Mouse (Mus musculus) midbrain, embryonic 12.5 days (tissue): ENCODE data around the gene Gprc5c. TPM values are rescaled to one million over a fixed set of nuclear protein-coding genes. Genes with fewer than 3 reads are reported as not detected.

Source experiments
- ATAC-seq: fragments of 200-750 bp; cut with Nextera tagmentation; 2 replicates; pipeline ENCODE4 v1.8.0; 2017; ENCODE audit warnings: low read depth, moderate TSS enrichment, moderate library complexity; ENCODE audit not compliant: low FRiP score
- H3K27ac ChIP-seq: fragments of 300-500 bp; sonication (generic); replicated peaks from 2 replicates; pipeline ENCODE4 v1.5.1; 2016; ENCODE audit warnings: mild to moderate bottlenecking
- H3K27me3 ChIP-seq: fragments of 300-500 bp; sonication (generic); 2 replicates; pipeline ENCODE4 v1.6.1; 2016; ENCODE audit warnings: mild to moderate bottlenecking
- H3K36me3 ChIP-seq: fragments of 300-500 bp; sonication (generic); 2 replicates; pipeline ENCODE4 v1.6.1; 2016
- H3K4me1 ChIP-seq: fragments of 300-500 bp; sonication (generic); 2 replicates; pipeline ENCODE4 v1.6.1; 2016
- H3K4me2 ChIP-seq: fragments of 300-500 bp; sonication (generic); replicated peaks from 2 replicates; pipeline ENCODE4 v1.6.1; 2016; ENCODE audit warnings: mild to moderate bottlenecking, moderate library complexity
- H3K4me3 ChIP-seq: fragments of 300-500 bp; sonication (generic); 2 replicates; pipeline ENCODE4 v1.5.1; 2016; ENCODE audit warnings: mild to moderate bottlenecking
- H3K9ac ChIP-seq: fragments of 300-500 bp; sonication (generic); replicated peaks from 2 replicates; pipeline ENCODE4 v1.6.1; 2016; ENCODE audit warnings: mild to moderate bottlenecking, moderate library complexity
- H3K9me3 ChIP-seq: fragments of 300-500 bp; sonication (generic); 2 replicates; pipeline ENCODE4 v1.6.1; 2016; ENCODE audit warnings: mild to moderate bottlenecking
- WGBS: fragments of 180-500 bp; shearing (Covaris S2); methylation state at CpG from one replicate; pipeline ENCODE4 v1.1.7; 2016; 5-methylcytosine and 5-hydroxymethylcytosine counted together
- polyA plus RNA-seq: library from polyadenylated mRNA; unstranded; fragments of >200 nt; fragmentation: Nextera tagmentation; extraction: Ambion mirVana; gene quantifications from 2 replicates; pipeline ENCODE4 v1.2.1, GENCODE M21; 2016

The Gprc5c gene
- polyA plus RNA-seq, 1 experiment from 2014 or later: 16.8 TPM

GRCm38 (mm10) chr11:114874226-114875145, 23.5 kb downstream of the Gprc5c start:
- Histone ChIP-seq H3K9ac (no peak overlapping the region), H3K4me3 (no peak overlapping the region), H3K27ac (no peak overlapping the region), H3K27me3 (0 out of 2 replicates have a peak, but pooled peaks cover 3% of the 10 kb centered on the region), H3K36me3 (no peaks in the 10 kb centered on the region), H3K9me3 (no peaks in the 10 kb centered on the region), H3K4me2 (no peak overlapping the region), H3K4me1 (peaks cover 26% of the 10 kb centered on the region)
- ATAC-seq: no peak
- WGBS: 58% methylated on average over 9 of the region's 9 CpGs

GRCm38 (mm10) chr11:114875301-114875801, 24.4 kb downstream of the Gprc5c start:
- H3K4me3 ChIP-seq: no peak overlapping the region
- 0 out of 2 replicates have a peak, but pooled peaks cover 3% of the 10 kb centered on the region for H3K27me3 ChIP-seq
- H3K27ac ChIP-seq: no peak overlapping the region
- no peak overlapping the region for H3K4me2 ChIP-seq
- H3K9ac ChIP-seq: no peak overlapping the region
- no peaks in the 10 kb centered on the region for H3K9me3 ChIP-seq
- H3K4me1 ChIP-seq: peaks cover 26% of the 10 kb centered on the region
- no peak for ATAC-seq
- no peaks in the 10 kb centered on the region for H3K36me3 ChIP-seq
- WGBS: 6% methylated on average over 9 of the region's 9 CpGs

- Histone ChIP-seq H3K4me1 (peaks cover 26% of the 10 kb centered on the region), H3K9ac (no peak overlapping the region), H3K9me3 (no peaks in the 10 kb centered on the region), H3K27ac (no peak overlapping the region), H3K4me2 (no peak overlapping the region), H3K36me3 (no peaks in the 10 kb centered on the region), H3K4me3 (no peak overlapping the region), H3K27me3 (0 out of 2 replicates have a peak, but pooled peaks cover 3% of the 10 kb centered on the region)
- no peak for ATAC-seq
- WGBS: 50% methylated on average over 7 of the region's 7 CpGs
These were observed 25.2 kb downstream of the Gprc5c start for GRCm38 (mm10) chr11:114876176-114876575.

GRCm38 (mm10) chr11:114876621-114877020, 25.7 kb downstream of the Gprc5c start:
- H3K4me3 ChIP-seq: no peak overlapping the region
- H3K27me3 ChIP-seq: 0 out of 2 replicates have a peak, but pooled peaks cover 3% of the 10 kb centered on the region
- H3K4me2 ChIP-seq: no peak overlapping the region
- H3K9me3 ChIP-seq: no peaks in the 10 kb centered on the region
- ATAC-seq: no peak
- H3K27ac ChIP-seq: no peak overlapping the region
- no peaks in the 10 kb centered on the region for H3K36me3 ChIP-seq
- H3K4me1 ChIP-seq: peaks cover 26% of the 10 kb centered on the region
- WGBS: 25% methylated on average over 2 of the region's 2 CpGs
- H3K9ac ChIP-seq: no peak overlapping the region

- ATAC-seq: no peak
- H3K4me3 ChIP-seq: no peak overlapping the region
- H3K9me3 ChIP-seq: no peaks in the 10 kb centered on the region
- H3K36me3 ChIP-seq: no peaks in the 10 kb centered on the region
- no peak overlapping the region for H3K4me2 ChIP-seq
- H3K4me1 ChIP-seq: peaks cover 26% of the 10 kb centered on the region
- H3K9ac ChIP-seq: no peak overlapping the region
- WGBS: 61% methylated on average over 3 of the region's 3 CpGs
- H3K27me3 ChIP-seq: 0 out of 2 replicates have a peak, but pooled peaks cover 3% of the 10 kb centered on the region
- no peak overlapping the region for H3K27ac ChIP-seq
These were observed 26.2 kb downstream of the Gprc5c start for GRCm38 (mm10) chr11:114877145-114877544.

- no peak overlapping the region for H3K9ac ChIP-seq
- peaks cover 9% of the 10 kb centered on the region for H3K4me1 ChIP-seq
- H3K4me3 ChIP-seq: no peak overlapping the region
- 0 out of 2 replicates have a peak, but pooled peaks cover 3% of the 10 kb centered on the region for H3K27me3 ChIP-seq
- no peak for ATAC-seq
- H3K4me2 ChIP-seq: no peak overlapping the region
- no peaks in the 10 kb centered on the region for H3K9me3 ChIP-seq
- 81% methylated on average over 2 of the region's 2 CpGs for WGBS
- H3K36me3 ChIP-seq: no peaks in the 10 kb centered on the region
- no peak overlapping the region for H3K27ac ChIP-seq
These were observed 28.7 kb downstream of the Gprc5c start for GRCm38 (mm10) chr11:114879666-114880065.

- Histone ChIP-seq H3K9ac (no peak overlapping the region), H3K4me3 (no peak overlapping the region), H3K27ac (no peak overlapping the region), H3K4me1 (peaks cover 5% of the 10 kb centered on the region), H3K4me2 (no peak overlapping the region), H3K9me3 (no peaks in the 10 kb centered on the region), H3K36me3 (no peaks in the 10 kb centered on the region), H3K27me3 (0 out of 2 replicates have a peak, but pooled peaks cover under 1% of the 10 kb centered on the region)
- ATAC-seq: no peak
These were observed 29.2 kb downstream of the Gprc5c start for GRCm38 (mm10) chr11:114880185-114880584.

GRCm38 (mm10) chr11:114880589-114880988, 29.6 kb downstream of the Gprc5c start:
- H3K36me3 ChIP-seq: no peaks in the 10 kb centered on the region
- no peaks in the 10 kb centered on the region for H3K27me3 ChIP-seq
- H3K9ac ChIP-seq: no peak overlapping the region
- H3K4me3 ChIP-seq: no peak overlapping the region
- H3K9me3 ChIP-seq: no peaks in the 10 kb centered on the region
- H3K4me1 ChIP-seq: 0 out of 2 replicates have a peak, but pooled peaks cover under 1% of the 10 kb centered on the region
- H3K27ac ChIP-seq: no peak overlapping the region
- no peak overlapping the region for H3K4me2 ChIP-seq
- WGBS: 0% methylated on average over 1 of the region's 1 CpGs
- no peak for ATAC-seq

GRCm38 (mm10) chr11:114883251-114883789, 32.4 kb downstream of the Gprc5c start:
- no peak overlapping the region for H3K27ac ChIP-seq
- no peaks in the 10 kb centered on the region for H3K9me3 ChIP-seq
- no peaks in the 10 kb centered on the region for H3K27me3 ChIP-seq
- H3K4me1 ChIP-seq: no peaks in the 10 kb centered on the region
- ATAC-seq: no peak
- WGBS: 90% methylated on average over 4 of the region's 4 CpGs
- no peak overlapping the region for H3K4me2 ChIP-seq
- no peaks in the 10 kb centered on the region for H3K36me3 ChIP-seq
- no peak overlapping the region for H3K9ac ChIP-seq
- H3K4me3 ChIP-seq: no peak overlapping the region

- Histone ChIP-seq H3K4me3 (no peak overlapping the region), H3K9me3 (no peaks in the 10 kb centered on the region), H3K36me3 (no peaks in the 10 kb centered on the region), H3K9ac (no peak overlapping the region), H3K4me1 (no peaks in the 10 kb centered on the region), H3K4me2 (no peak overlapping the region), H3K27ac (no peak overlapping the region), H3K27me3 (no peaks in the 10 kb centered on the region)
- 92% methylated on average over 4 of the region's 4 CpGs for WGBS
- ATAC-seq: no peak
These were observed 33.6 kb downstream of the Gprc5c start for GRCm38 (mm10) chr11:114884380-114885100.

GRCm38 (mm10) chr11:114889991-114890518, 39.1 kb downstream of the Gprc5c start, which contains the start of gene Cd300a:
Gene Cd300a, plus strand, starts transcription at chr11:114890041.
- H3K9ac ChIP-seq: no peak within 1 kb of the TSS
- H3K36me3 ChIP-seq: no peaks in the 10 kb centered on the region
- no peak within 1 kb of the TSS for H3K27ac ChIP-seq
- no peak within 1 kb of the TSS for H3K4me2 ChIP-seq
- ATAC-seq: no peak
- no peaks in the 10 kb centered on the region for H3K4me1 ChIP-seq
- H3K4me3 ChIP-seq: no peak within 1 kb of the TSS
- H3K27me3 ChIP-seq: 0 out of 2 replicates have a peak, but pooled peaks cover 8% of the 10 kb centered on the region
- no peaks in the 10 kb centered on the region for H3K9me3 ChIP-seq
- 62% methylated on average over 18 of the region's 18 CpGs for WGBS
